ENCODE assay signal across 12 mouse cellular contexts in genomic region chr4:86045876-86046275, GRCm38 (mm10).
DNase-seq lines count a peak whose midpoint lies in the region; TF ChIP-seq lines count a peak whose summit lies in the region.
"Had no signal": no experiment of that assay in that cellular context is flagged by ENCODE, and none has a peak within 500 bp of the region (broad histone marks: within the 10 kb centered on the region; RNA-seq: fewer than 3 reads in every experiment).

No protein-coding gene starts in this region.

- no peak overlapping the region for H3ac ChIP-seq in myocyte (ENCODE audit: control insufficient read depth, insufficient read length)

- no peaks in the 10 kb centered on the region for H3K79me2 ChIP-seq in myocyte (ENCODE audit: control insufficient read depth, insufficient read depth)

- H3K4me2 ChIP-seq in myocyte (ENCODE audit: low read depth): peak overlapping the region; percentile 62
- H3K4me2 ChIP-seq: intestine, embryonic 15.5 days had no signal

- no peaks in the 10 kb centered on the region for H3K36me3 ChIP-seq in myocyte (ENCODE audit: control insufficient read depth, insufficient read depth)
- H3K36me3 ChIP-seq: intestine, embryonic 15.5 days had no signal

- TF ChIP-seq POLR2A in myocyte (IDR thresholded peaks at IDR 0.05; ENCODE audit: insufficient read length, low read depth): no peak

- H3K27me3 ChIP-seq in myocyte (ENCODE audit: control insufficient read depth, insufficient read depth, insufficient read length): no peaks in the 10 kb centered on the region
- H3K27me3 ChIP-seq: intestine, embryonic 15.5 days had no signal

- no peak overlapping the region for H3K4me3 ChIP-seq in myocyte
- H3K4me3 ChIP-seq: intestine, embryonic 15.5 days had no signal

- peak; percentile 17 to 46 for DNase-seq in left cerebral cortex, adult 18-20 months (ENCODE audit: low spot score in 2 of 2)
- no peak for DNase-seq in left cerebral cortex, adult 11 months (ENCODE audit: low spot score)
- DNase-seq in brain, adult 2 months (ENCODE audit: low read depth, low spot score): peak; percentile 73
- peak; percentile 57 to 59 for DNase-seq in cerebellum, postnatal 36 days
- DNase-seq in adipocyte (ENCODE audit: low spot score): no peak
- DNase-seq in layer of hippocampus, adult 9-10 months (ENCODE audit: low spot score): no peak
- DNase-seq in layer of hippocampus, postnatal 10 days (ENCODE audit: low spot score in 2 of 2): no peak
- DNase-seq: heart, adult 18-20 months; lung, postnatal 14 days; thymus, adult 18-20 months had no signal

TF ChIP-seq in myocyte, 11 proteins besides CTCF, POLR2A, EP300 and RAD21:
- no peak for TF ChIP-seq CEBPB (IDR thresholded peaks at IDR 0.05; ENCODE audit: insufficient read depth, poor library complexity, severe bottlenecking)
- peak in 2 of 3 experiments; percentile 97 to 98 for TF ChIP-seq MYOD1 (IDR thresholded peaks at IDR 0.05; ENCODE audit: control insufficient read depth in 1 of 3, insufficient read length in 2 of 3, low read depth in 2 of 3)
- TF ChIP-seq TCF12 (IDR thresholded peaks at IDR 0.05; ENCODE audit: insufficient read depth, poor library complexity, severe bottlenecking): peak; percentile 91
- TF ChIP-seq MYOG (IDR thresholded peaks at IDR 0.05; ENCODE audit: control insufficient read depth in 1 of 3, insufficient read depth in 1 of 3, insufficient read length in 2 of 3, low read depth in 2 of 3): peak; percentile 90 to 99 (median 97)
- TF ChIP-seq TCF3 (IDR thresholded peaks at IDR 0.05; ENCODE audit: insufficient read length, low read depth): peak; percentile 93
- TF ChIP-seq E2F4 (IDR thresholded peaks at IDR 0.05; ENCODE audit: insufficient read depth): no peak
- no peak for TF ChIP-seq USF1 (IDR thresholded peaks at IDR 0.05; ENCODE audit: low read depth)
- TF ChIP-seq POLR2AphosphoS2 (IDR thresholded peaks at IDR 0.05; ENCODE audit: insufficient read length, low read depth): no peak
- no peak for TF ChIP-seq SRF (IDR thresholded peaks at IDR 0.05; ENCODE audit: control insufficient read depth, insufficient read length, low read depth)
- TF ChIP-seq MAX (IDR thresholded peaks at IDR 0.05; ENCODE audit: low read depth): no peak
- TF ChIP-seq REST (IDR thresholded peaks at IDR 0.05; ENCODE audit: insufficient read depth, insufficient read length): no peak

Comparison
In these comparisons a context has a peak if more than half of its experiments do, and no peak if none do; other contexts are left out.
1. DNase-seq: peak in left cerebral cortex, adult 18-20 months (2 of 2), brain, adult 2 months (single experiment) and cerebellum, postnatal 36 days (2 of 2); none in left cerebral cortex, adult 11 months (single experiment), adipocyte (single experiment), layer of hippocampus, adult 9-10 months (single experiment) and layer of hippocampus, postnatal 10 days (0 of 2).